Mouse (Mus musculus): ENCODE measurements around the gene Timm8a1.

- no peak for TF ChIP-seq CTCF (IDR thresholded peaks at IDR 0.05; ENCODE audit: low read depth, low read length)
- TF ChIP-seq GATA1 (IDR thresholded peaks at IDR 0.05; ENCODE audit: borderline replicate concordance, low read length): no peak
- no peak for TF ChIP-seq TAL1 (conservative IDR thresholded peaks at IDR 0.05; ENCODE audit: low read depth, low read length)
- TF ChIP-seq POLR2AphosphoS5 (IDR thresholded peaks at IDR 0.05; ENCODE audit: insufficient replicate concordance, low read depth, low read length): no peak
- no peak for TF ChIP-seq GATA2 (IDR thresholded peaks at IDR 0.05; ENCODE audit: borderline replicate concordance, low read depth, low read length)
Measured at GRCm38 (mm10) chrX:134553326-134553725, 11.7 kb upstream of the Timm8a1 start.

Data from G1E (cell line).